16 mouse cellular contexts compared by ENCODE assay signal in the genomic region with DNA sequence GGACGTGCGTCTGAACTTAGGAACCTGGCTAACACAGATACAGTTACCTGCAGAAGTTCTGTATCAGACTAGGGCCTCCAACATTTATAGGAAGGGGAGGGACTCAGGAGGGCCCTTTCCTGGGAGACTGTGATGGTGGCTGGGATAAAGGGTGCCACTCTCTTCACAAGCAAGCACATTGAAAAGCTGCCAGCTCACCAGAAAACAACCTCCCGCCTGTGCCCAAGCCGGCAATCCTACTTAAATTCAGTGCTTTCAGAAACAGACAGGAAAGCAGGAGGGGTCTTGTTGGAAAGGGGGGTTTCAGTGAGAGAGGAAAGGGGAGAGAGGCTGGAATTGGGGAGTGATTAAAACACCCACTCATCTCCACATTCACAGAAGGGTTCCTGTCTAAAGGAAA.
DNase-seq lines count a peak whose midpoint lies in the region; ATAC-seq and TF ChIP-seq lines count a peak whose summit lies in the region.
"Had no signal": no experiment of that assay in that cellular context is flagged by ENCODE, and none has a peak within 500 bp of the region (broad histone marks: within the 10 kb centered on the region; RNA-seq: fewer than 3 reads in every experiment).

No protein-coding gene starts in this region.

- H3K4me3 ChIP-seq in cerebellum, adult 2 months (replicated peaks; ENCODE audit: insufficient read depth, low read depth, low read length) = no peak overlapping the region
- H3K4me3 ChIP-seq in hindbrain, embryonic 13.5 days = no peak overlapping the region
- no peak overlapping the region for H3K4me3 ChIP-seq in hindbrain, embryonic 10.5 days
- H3K4me3 ChIP-seq in midbrain, embryonic 14.5 days (replicated peaks; ENCODE audit: low read depth, low read length) = no peak overlapping the region
- H3K4me3 ChIP-seq: heart, embryonic 12.5 days had no signal

- peak overlapping the region; percentile 34 for H3K27ac ChIP-seq in cerebellum, adult 2 months (ENCODE audit: insufficient read depth, low read length)
- peak overlapping the region; percentile 55 for H3K27ac ChIP-seq in hindbrain, embryonic 13.5 days
- H3K27ac ChIP-seq in hindbrain, embryonic 10.5 days = no peak overlapping the region
- H3K27ac ChIP-seq in midbrain, embryonic 14.5 days (replicated peaks; ENCODE audit: low read depth, low read length) = peak overlapping the region; percentile 49; the same call in 1 of the 2 replicates

- WGBS in cerebellum, adult 2 months = 17% methylated on average over 4 of the region's 4 CpGs
- 78% methylated on average over 4 of the region's 4 CpGs for WGBS in hindbrain, embryonic 13.5 days
- 84% methylated on average over 4 of the region's 4 CpGs for WGBS in hindbrain, embryonic 10.5 days
- WGBS in midbrain, embryonic 14.5 days = 68% methylated on average over 4 of the region's 4 CpGs

- no peak for TF ChIP-seq POLR2A in cerebellum, adult 2 months (IDR thresholded peaks at IDR 0.05; ENCODE audit: borderline replicate concordance, insufficient read depth, low read length)
- no peak for TF ChIP-seq POLR2A in brain, embryonic 14.5 days (IDR thresholded peaks at IDR 0.05; ENCODE audit: borderline replicate concordance, extremely low read depth, insufficient read depth, insufficient read length, poor library complexity, severe bottlenecking)

- no peak for ATAC-seq in hindbrain, embryonic 13.5 days (ENCODE audit: low FRiP score)
- no peak for ATAC-seq in midbrain, embryonic 14.5 days (ENCODE audit: low FRiP score, low TSS enrichment)

- no peak overlapping the region for H3K4me2 ChIP-seq in hindbrain, embryonic 13.5 days
- no peak overlapping the region for H3K4me2 ChIP-seq in midbrain, embryonic 14.5 days (ENCODE audit: low read length)
- H3K4me2 ChIP-seq: heart, embryonic 12.5 days; liver, embryonic 11.5 days; lung, embryonic 14.5 days had no signal

- H3K36me3 ChIP-seq in hindbrain, embryonic 13.5 days = peaks cover 40% of the 10 kb centered on the region
- H3K36me3 ChIP-seq in hindbrain, embryonic 10.5 days = peaks cover 80% of the 10 kb centered on the region
- peaks cover 41% of the 10 kb centered on the region for H3K36me3 ChIP-seq in midbrain, embryonic 14.5 days (ENCODE audit: control insufficient read depth, insufficient read depth, low read length)

- no peak for TF ChIP-seq CTCF in cerebellum, adult 2 months (IDR thresholded peaks at IDR 0.05; ENCODE audit: borderline replicate concordance, insufficient read depth, low read depth, low read length)
- no peak for TF ChIP-seq CTCF in brain, embryonic 14.5 days (IDR thresholded peaks at IDR 0.05; ENCODE audit: borderline replicate concordance, extremely low read depth, insufficient read depth, insufficient read length)

- peak; percentile 44 to 45 for DNase-seq in cerebellum, adult 2 months
- no peak for DNase-seq in cerebellum, postnatal 36 days
- no peak for DNase-seq in hindbrain, embryonic 10.5 days (ENCODE audit: low spot score)
- DNase-seq in brain, embryonic 14.5 days (ENCODE audit: low read depth) = peak; percentile 82
- peak; percentile 41 for DNase-seq in midbrain, embryonic 14.5 days
- no peak for DNase-seq in adrenal gland, postnatal 4 days (ENCODE audit: low spot score in 2 of 2)
- DNase-seq in layer of hippocampus, adult 8-10 months (ENCODE audit: low spot score in 2 of 2) = no peak
- DNase-seq: adrenal gland, postnatal 14 days; heart, postnatal 4 days; kidney, adult 11 months; kidney, postnatal 14 days; lung, embryonic 14.5 days had no signal

- no peaks in the 10 kb centered on the region for H3K9me3 ChIP-seq in hindbrain, embryonic 13.5 days
- H3K9me3 ChIP-seq in hindbrain, embryonic 10.5 days = no peaks in the 10 kb centered on the region
- no peaks in the 10 kb centered on the region for H3K9me3 ChIP-seq in midbrain, embryonic 14.5 days (ENCODE audit: control insufficient read depth, low read length)
- H3K9me3 ChIP-seq: heart, embryonic 12.5 days had no signal

- H3K4me1 ChIP-seq in cerebellum, adult 2 months (ENCODE audit: control insufficient read depth, insufficient read depth, low read length) = peaks cover 36% of the 10 kb centered on the region
- peaks cover 12% of the 10 kb centered on the region for H3K4me1 ChIP-seq in hindbrain, embryonic 13.5 days (replicated peaks)
- H3K4me1 ChIP-seq in hindbrain, embryonic 10.5 days (replicated peaks) = no peaks in the 10 kb centered on the region; the same call in 1 of the 2 replicates
- H3K4me1 ChIP-seq in midbrain, embryonic 14.5 days (ENCODE audit: control insufficient read depth, insufficient read depth, low read length) = no peaks in the 10 kb centered on the region

- H3K27me3 ChIP-seq in cerebellum, adult 2 months (ENCODE audit: control insufficient read depth, insufficient read depth, low read length) = no peaks in the 10 kb centered on the region
- no peaks in the 10 kb centered on the region for H3K27me3 ChIP-seq in hindbrain, embryonic 13.5 days
- H3K27me3 ChIP-seq in hindbrain, embryonic 10.5 days (ENCODE audit: insufficient read depth, poor library complexity, severe bottlenecking) = no peaks in the 10 kb centered on the region
- no peaks in the 10 kb centered on the region for H3K27me3 ChIP-seq in midbrain, embryonic 14.5 days (ENCODE audit: control insufficient read depth, insufficient read depth, low read length)
- H3K27me3 ChIP-seq: CH12.LX; heart, embryonic 12.5 days had no signal

- 0 out of 2 replicates have a peak overlapping the region, but pooled peaks have one; percentile 9 for H3K9ac ChIP-seq in hindbrain, embryonic 13.5 days
- H3K9ac ChIP-seq in midbrain, embryonic 14.5 days (replicated peaks; ENCODE audit: low read length) = no peak overlapping the region
- H3K9ac ChIP-seq: heart, embryonic 12.5 days; lung, embryonic 14.5 days had no signal

Comparison
In these comparisons a context has a peak if more than half of its experiments do, and no peak if none do; other contexts are left out.
1. DNase-seq: peak in cerebellum, adult 2 months (2 of 2), brain, embryonic 14.5 days (single experiment) and midbrain, embryonic 14.5 days (single experiment); none in cerebellum, postnatal 36 days (0 of 2), hindbrain, embryonic 10.5 days (single experiment), adrenal gland, postnatal 4 days (0 of 2) and layer of hippocampus, adult 8-10 months (0 of 2).